Mouse (Mus musculus) ES-E14 (cell line): ENCODE measurements at regions not wholly inside any gene's neighbourhood (a gene's known extent, or its start where the extent isn't known, plus 50 kb on each side); places are given as distances from the start of the nearest gene placed in this dataset.

Source experiments
- DNase-seq: peaks from one replicate; pipeline ENCODE4 v3.0.0-alpha.2; 2013; ENCODE audit warnings: low read depth, low spot score
- H3K27ac ChIP-seq: 2 replicates; pipeline ENCODE4 v1.5.1; 2012; ENCODE audit warnings: low read depth, mild to moderate bottlenecking, low read length, moderate library complexity, mixed read lengths; ENCODE audit not compliant: poor library complexity, insufficient read depth, severe bottlenecking
- H3K36me3 ChIP-seq: 2 replicates; pipeline ENCODE4 v1.6.1; 2012; ENCODE audit warnings: mild to moderate bottlenecking, low read length, moderate library complexity, mixed read lengths; ENCODE audit not compliant: control insufficient read depth, poor library complexity, insufficient read depth, severe bottlenecking
- H3K4me1 ChIP-seq, 2 experiments: fragments of 150-350 bp in 1 of 2; sonication (generic) in 1 of 2; 2 replicates each; pipeline ENCODE4 v1.6.1; 2012; ENCODE audit warnings: low read length in 2 of 2, mild to moderate bottlenecking in 1 of 2, mixed read lengths in 1 of 2; ENCODE audit not compliant: control insufficient read depth in 2 of 2, insufficient read depth in 2 of 2, poor library complexity in 1 of 2
- H3K4me3 ChIP-seq, 2 experiments: fragments of 150-350 bp in 1 of 2; sonication (generic) in 1 of 2; 2 replicates each; pipeline ENCODE4 v1.5.1; 2012; ENCODE audit warnings: low read length in 2 of 2, low read depth in 1 of 2, mild to moderate bottlenecking in 1 of 2, mixed read lengths in 1 of 2; ENCODE audit not compliant: insufficient read depth in 1 of 2, poor library complexity in 1 of 2, severe bottlenecking in 1 of 2
- H3K9ac ChIP-seq: 2 replicates; pipeline ENCODE4 v1.6.1; 2012; ENCODE audit warnings: low read depth, mild to moderate bottlenecking, low read length, mixed read lengths; ENCODE audit not compliant: poor library complexity, insufficient read depth, severe bottlenecking
- H3K9me3 ChIP-seq: fragments of 150-350 bp; sonication (generic); 2 replicates; pipeline ENCODE4 v1.6.1; 2012; ENCODE audit warnings: low read depth, mild to moderate bottlenecking, low read length; ENCODE audit not compliant: control insufficient read depth, insufficient read depth
- CHD2 ChIP-seq: IDR thresholded peaks from 2 replicates; pipeline ENCODE4 v1.6.1; 2014; ENCODE audit warnings: mild to moderate bottlenecking, low read depth, low read length, inconsistent platforms
- HCFC1 ChIP-seq: IDR thresholded peaks from 2 replicates; pipeline ENCODE4 v1.6.1; 2012; ENCODE audit warnings: low read length, inconsistent platforms, borderline replicate concordance; ENCODE audit not compliant: insufficient read depth
- MAFK ChIP-seq: IDR thresholded peaks from 2 replicates; pipeline ENCODE4 v1.6.1; 2014; ENCODE audit warnings: mild to moderate bottlenecking, low read depth, low read length, inconsistent platforms; ENCODE audit not compliant: insufficient read depth
- ZC3H11A ChIP-seq: IDR thresholded peaks from 2 replicates; pipeline ENCODE4 v1.6.1; 2012; ENCODE audit warnings: low read depth, mild to moderate bottlenecking, inconsistent platforms, low read length, borderline replicate concordance
- ZNF384 ChIP-seq: IDR thresholded peaks from 2 replicates; pipeline ENCODE4 v1.6.1; 2012; ENCODE audit warnings: low read depth, low read length, inconsistent platforms
- in situ Hi-C, 2 experiments: fragments of 600-800 bp; cut with MboI; formaldehyde crosslinking; loops; one replicate each; pipeline ENCODE4 v1.15.1; 2025; ENCODE audit warnings: low sequenced_read_pairs in 2 of 2, inconsistent platforms in 1 of 2; ENCODE audit not compliant: unreplicated experiment in 2 of 2

- Histone ChIP-seq H3K9ac (no peak overlapping the region), H3K27ac (no peak overlapping the region), H3K4me1 (no peaks in the 10 kb centered on the region), H3K36me3 (no peaks in the 10 kb centered on the region), H3K9me3 (no peaks in the 10 kb centered on the region), H3K4me3 (no peak overlapping the region)
- DNase-seq: no peak
- TF ChIP-seq HCFC1 (no peak), CHD2 (no peak), MAFK (no peak), ZC3H11A (no peak), ZNF384 (no peak)
- in situ Hi-C loops: loop anchor here in 1 of 2 experiments (25.0 kb wide), 1 partner anchor 108 kb away; no protein-coding TSS in a partner anchor
Observed at GRCm38 (mm10) chr7:63020042-63020441, 192.3 kb downstream of the Chrna7 start.

DNA sequence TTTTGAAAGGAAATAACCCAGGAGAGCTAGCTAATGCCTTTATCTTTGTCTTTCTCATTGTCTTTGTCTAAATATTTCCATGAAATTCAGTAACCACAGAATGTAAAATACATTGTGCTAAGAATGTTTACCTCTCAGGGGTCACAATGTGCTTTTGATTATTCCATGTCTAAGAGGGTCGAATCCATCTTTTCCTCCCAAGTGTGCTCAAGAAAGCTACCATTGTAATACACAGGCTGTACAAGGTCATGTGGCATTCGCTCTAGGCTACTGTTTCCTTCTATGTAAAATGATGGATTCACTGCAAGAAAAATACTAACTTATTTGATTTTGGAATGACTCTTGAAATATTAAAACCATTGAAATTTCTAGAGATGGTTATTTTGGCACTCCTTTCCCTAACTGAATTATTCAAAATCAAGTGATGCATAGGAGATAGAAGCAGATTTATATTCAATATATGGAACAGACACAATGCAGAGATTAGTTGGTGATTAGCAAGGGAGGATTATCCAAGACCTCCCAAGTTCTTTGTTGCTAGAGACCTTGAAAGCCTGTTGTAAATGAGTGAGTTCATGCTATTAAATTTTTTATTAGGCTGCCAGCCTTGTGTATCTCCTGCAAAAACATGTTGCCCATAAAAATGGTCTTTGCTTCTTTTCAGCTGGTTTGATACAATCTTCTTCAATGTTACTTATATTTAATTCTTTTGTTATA, 193.4 kb downstream of the Chrna7 start:
- Histone ChIP-seq H3K27ac (no peak overlapping the region), H3K4me3 (no peak overlapping the region), H3K9ac (no peak overlapping the region), H3K9me3 (no peaks in the 10 kb centered on the region), H3K4me1 (no peaks in the 10 kb centered on the region), H3K36me3 (no peaks in the 10 kb centered on the region)
- no peak for DNase-seq
- in situ Hi-C loops: loop anchor here in 1 of 2 experiments (25.0 kb wide), 1 partner anchor 107 kb away; no protein-coding TSS in a partner anchor
- TF ChIP-seq CHD2: no peak
- no peak for TF ChIP-seq ZNF384
- no peak for TF ChIP-seq ZC3H11A
- TF ChIP-seq HCFC1: no peak
- no peak for TF ChIP-seq MAFK

DNA sequence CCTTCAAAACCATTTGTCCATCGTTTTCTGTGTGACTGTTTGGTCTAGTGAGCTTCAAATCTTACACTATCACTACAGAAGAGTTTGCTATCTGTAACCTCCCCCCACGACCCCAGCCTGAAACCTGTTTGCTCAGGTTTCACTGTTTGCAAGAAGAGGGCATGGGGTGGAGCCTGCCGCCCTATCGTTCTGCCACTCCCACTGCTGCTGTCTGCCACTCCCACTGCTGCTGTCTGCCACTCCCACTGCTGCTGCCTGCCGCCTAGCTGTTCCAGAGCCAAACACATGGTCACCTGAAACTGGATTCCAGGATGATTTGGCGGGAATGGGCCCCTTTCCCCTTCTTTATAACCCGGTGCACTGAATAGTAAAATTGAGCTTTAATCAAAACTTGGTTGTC, 157.6 kb upstream of the A26c2 start:
- no peak for DNase-seq
- Histone ChIP-seq H3K4me1 (no peaks in the 10 kb centered on the region), H3K9me3 (no peaks in the 10 kb centered on the region), H3K9ac (no peak overlapping the region), H3K27ac (no peak overlapping the region), H3K36me3 (no peaks in the 10 kb centered on the region), H3K4me3 (no peak overlapping the region)
- in situ Hi-C loops: loop anchor here in 1 of 2 experiments (10.0 kb wide), 1 partner anchor 64 kb away; no protein-coding TSS in a partner anchor
- TF ChIP-seq MAFK (no peak), ZC3H11A (no peak), ZNF384 (no peak), HCFC1 (no peak), CHD2 (no peak)
